In the genomic region with DNA sequence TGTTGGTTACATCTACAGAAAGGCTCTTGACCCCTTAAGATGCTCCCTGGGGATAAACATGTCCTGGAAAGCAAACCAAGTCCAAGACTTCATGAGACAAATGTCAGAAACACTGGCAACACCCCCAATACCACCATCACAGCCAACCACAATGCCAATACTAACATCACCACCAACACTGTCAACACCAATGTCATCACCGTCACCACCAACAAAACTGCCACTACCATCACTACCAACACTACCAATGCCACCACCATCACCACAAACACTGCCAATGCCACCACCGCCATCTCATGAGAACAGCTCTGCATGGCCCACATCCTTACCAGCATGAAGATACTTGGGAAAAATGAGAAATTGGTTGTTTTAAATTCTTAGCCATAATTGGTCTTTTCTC, we compare ENCODE assay signal across 23 mouse cellular contexts.
"Had no signal": no experiment of that assay in that cellular context is flagged by ENCODE, and none has a peak within 500 bp of the region (broad histone marks: within the 10 kb centered on the region; RNA-seq: fewer than 3 reads in every experiment).

No protein-coding gene starts in this region.

- H3K36me3 ChIP-seq: heart, embryonic 13.5 days; heart, embryonic 15.5 days; hindbrain, embryonic 13.5 days; hindbrain, embryonic 15.5 days; kidney, embryonic 15.5 days; limb, embryonic 10.5 days; limb, embryonic 12.5 days had no signal

- H3K4me3 ChIP-seq: heart, adult 2 months; heart, embryonic 13.5 days; heart, embryonic 15.5 days; hindbrain, embryonic 13.5 days; hindbrain, embryonic 15.5 days; kidney, embryonic 15.5 days; left cerebral cortex, adult 2 months; limb, embryonic 10.5 days; limb, embryonic 12.5 days had no signal

- H3K4me1 ChIP-seq: kidney, embryonic 15.5 days had no signal

- ATAC-seq: hindbrain, postnatal 0 days; intestine, embryonic 16.5 days had no signal

- H3K9me3 ChIP-seq: heart, embryonic 13.5 days; heart, embryonic 15.5 days; hindbrain, embryonic 13.5 days; hindbrain, embryonic 15.5 days; kidney, embryonic 15.5 days; limb, embryonic 10.5 days; limb, embryonic 12.5 days had no signal

- DNase-seq: gastrocnemius, postnatal 14 days; gastrocnemius, postnatal 36 days; heart, adult 11 months; heart, adult 2 months; heart, postnatal 14 days; heart, postnatal 36 days; kidney, adult 11 months; kidney, adult 2 months; kidney, adult 9 months; kidney, postnatal 14 days; kidney, postnatal 36 days; layer of hippocampus, adult 9-11 months; liver had no signal

- H3K27me3 ChIP-seq: heart, embryonic 13.5 days; heart, embryonic 15.5 days; hindbrain, embryonic 13.5 days; hindbrain, embryonic 15.5 days; kidney, embryonic 15.5 days; limb, embryonic 12.5 days had no signal
